Mouse (Mus musculus) C2C12 (cell line): ENCODE measurements around the gene Art1. TPM values are rescaled to one million over a fixed set of nuclear protein-coding genes. Genes with fewer than 3 reads are reported as not detected.

Experiments used
- H3K27me3 ChIP-seq: one replicate; pipeline ENCODE4 v1.6.1; 2011; ENCODE audit not compliant: control insufficient read depth, insufficient read depth, insufficient read length
- H3K36me3 ChIP-seq: one replicate; pipeline ENCODE4 v1.6.1; 2011; ENCODE audit not compliant: control insufficient read depth, insufficient read depth
- H3K4me3 ChIP-seq: one replicate; pipeline ENCODE4 v1.5.1; 2011; ENCODE audit warnings: mild to moderate bottlenecking, control low read depth; ENCODE audit not compliant: poor library complexity, insufficient read depth, severe bottlenecking
- H3K79me2 ChIP-seq: one replicate; pipeline ENCODE4 v1.6.1; 2011; ENCODE audit not compliant: control insufficient read depth, insufficient read depth
- H3K79me3 ChIP-seq: one replicate; pipeline ENCODE4 v1.6.1; 2011; ENCODE audit warnings: low read depth, control low read depth
- H3ac ChIP-seq: one replicate; pipeline ENCODE3; 2011; ENCODE audit warnings: low read depth; ENCODE audit not compliant: control insufficient read depth, insufficient read length
- CEBPB ChIP-seq: IDR thresholded peaks from one replicate; pipeline ENCODE4 v1.6.1; 2011; ENCODE audit warnings: low read depth, mild to moderate bottlenecking, control low read depth, moderate library complexity
- CTCF ChIP-seq: IDR thresholded peaks from one replicate; pipeline ENCODE4 v1.5.1; 2011; ENCODE audit not compliant: control insufficient read depth, insufficient read depth, insufficient read length
- FOSL1 ChIP-seq: IDR thresholded peaks from one replicate; pipeline ENCODE4 v1.8.0; 2011; ENCODE audit warnings: mild to moderate bottlenecking, low read length; ENCODE audit not compliant: poor library complexity, insufficient read depth, severe bottlenecking
- MAX ChIP-seq: IDR thresholded peaks from one replicate; pipeline ENCODE4 v1.6.1; 2011; ENCODE audit warnings: mild to moderate bottlenecking, control low read depth
- MYOD1 ChIP-seq: IDR thresholded peaks from one replicate; pipeline ENCODE4 v1.6.1; 2011; ENCODE audit warnings: low read depth; ENCODE audit not compliant: control insufficient read depth, insufficient read length
- MYOG ChIP-seq: IDR thresholded peaks from one replicate; pipeline ENCODE4 v1.6.1; 2011; ENCODE audit not compliant: control insufficient read depth, insufficient read length; ENCODE audit errors: extremely low read depth
- USF1 ChIP-seq: IDR thresholded peaks from one replicate; pipeline ENCODE4 v1.6.1; 2011; ENCODE audit warnings: low read depth, mild to moderate bottlenecking, control low read depth, moderate library complexity
- polyA plus RNA-seq: library from polyadenylated mRNA; unstranded; fragments of >200 nt; fragmentation: generic; extraction: Trizol; gene quantifications from one replicate; pipeline ENCODE4 v1.2.1, GENCODE M21; 2012; ENCODE audit warnings: missing spikeins

The Art1 gene
- polyA plus RNA-seq, 1 experiment: 0.05 TPM

DNA sequence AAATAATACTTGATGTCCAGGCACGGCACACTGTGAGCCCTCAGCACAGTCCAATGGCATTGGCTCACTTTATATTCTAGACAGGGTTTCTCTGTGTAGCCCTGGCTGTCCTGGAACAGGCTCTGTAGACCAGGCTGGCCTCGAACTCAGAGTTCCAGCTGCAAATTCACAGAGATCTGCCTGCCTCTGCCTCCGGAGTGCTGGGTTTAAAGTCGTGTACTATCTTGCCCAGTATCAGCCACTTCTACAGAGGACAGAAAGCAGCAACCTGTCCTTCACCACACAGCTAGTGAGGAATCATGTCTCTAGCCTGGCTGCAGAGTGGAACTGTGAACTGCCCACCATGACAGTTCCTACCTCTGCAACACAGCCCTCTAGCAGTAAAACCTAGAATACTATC lies 8.2 kb downstream of the Art1 start:
- Histone ChIP-seq H3K79me3 (no peaks in the 10 kb centered on the region), H3K36me3 (no peaks in the 10 kb centered on the region), H3K79me2 (no peaks in the 10 kb centered on the region), H3K27me3 (peaks cover 17% of the 10 kb centered on the region), H3K4me3 (no peak overlapping the region), H3ac (no peak overlapping the region)
- TF ChIP-seq MYOD1: no peak
- TF ChIP-seq FOSL1: no peak
- TF ChIP-seq MYOG: no peak
- no peak for TF ChIP-seq USF1
- no peak for TF ChIP-seq CTCF
- no peak for TF ChIP-seq CEBPB
- TF ChIP-seq MAX: no peak

DNA sequence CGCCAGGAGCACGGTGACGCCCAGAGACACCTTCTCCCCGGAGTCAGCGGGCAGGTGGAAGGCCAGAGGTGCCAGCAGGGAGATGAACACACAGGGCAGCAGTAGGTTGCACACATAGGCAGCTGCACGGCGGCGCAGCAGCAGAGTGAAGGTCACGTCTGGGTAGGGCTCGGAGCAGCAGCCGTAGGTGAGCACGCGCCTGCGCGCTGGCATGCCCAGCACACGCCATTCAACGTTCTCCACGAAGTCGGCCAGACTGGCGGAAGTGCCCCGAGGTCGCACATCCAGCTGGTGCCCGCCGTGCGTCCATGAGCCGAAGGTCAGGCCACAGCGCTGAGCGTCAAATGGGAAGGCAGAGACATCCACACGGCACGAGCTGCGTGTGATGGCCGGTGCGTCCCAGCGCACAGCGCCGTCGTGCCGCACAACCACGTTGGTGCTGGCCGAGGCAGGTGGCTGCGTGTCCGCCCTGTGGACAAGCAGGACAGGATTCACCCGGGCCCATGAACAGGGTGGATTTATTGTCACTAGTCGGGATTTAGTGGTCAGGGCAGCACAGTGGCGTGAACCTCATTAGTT lies 11.7 kb downstream of the Art1 start:
- Histone ChIP-seq H3K79me3 (no peaks in the 10 kb centered on the region), H3K36me3 (no peaks in the 10 kb centered on the region), H3K27me3 (peaks cover 7% of the 10 kb centered on the region), H3K79me2 (no peaks in the 10 kb centered on the region), H3K4me3 (no peak overlapping the region), H3ac (no peak overlapping the region)
- no peak for TF ChIP-seq CEBPB
- TF ChIP-seq FOSL1: no peak
- TF ChIP-seq MYOD1: no peak
- TF ChIP-seq CTCF: no peak
- TF ChIP-seq USF1: no peak
- no peak for TF ChIP-seq MYOG

DNA sequence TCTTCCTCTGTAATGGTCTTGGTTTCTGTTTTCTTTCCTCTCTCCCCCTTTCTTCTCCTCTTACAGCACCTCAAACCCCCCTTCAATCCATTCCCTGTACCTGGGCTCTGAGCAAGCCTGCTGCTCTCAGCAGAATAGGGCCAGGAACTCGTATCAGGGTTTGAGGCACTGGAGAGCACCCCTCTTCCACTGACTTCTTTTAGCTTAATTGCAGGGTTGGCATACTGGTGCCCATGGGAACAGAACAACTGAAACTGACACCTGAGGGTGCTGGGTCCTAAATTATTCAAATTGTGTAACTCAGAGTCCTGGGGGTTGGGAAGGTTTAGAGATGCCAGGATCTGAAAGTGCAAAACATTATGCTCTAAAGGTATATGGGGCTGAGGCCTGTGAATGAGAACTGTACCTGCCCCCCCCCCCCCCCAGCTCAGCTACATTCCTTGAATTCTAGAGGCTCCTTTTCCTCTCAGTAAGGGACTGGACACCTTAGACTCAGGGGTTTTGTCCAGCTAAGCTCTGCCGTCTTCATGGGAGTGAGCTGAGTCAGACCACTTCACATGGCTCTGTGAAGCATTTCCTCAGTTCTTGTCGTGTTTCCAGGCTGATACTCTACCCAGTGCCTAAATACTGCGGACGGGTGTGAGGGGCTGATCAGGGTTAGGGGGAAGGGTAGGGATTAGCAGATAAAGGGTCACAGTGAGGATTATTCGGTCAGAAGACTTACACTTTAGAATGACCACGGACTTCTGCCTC lies 15.2 kb downstream of the Art1 start, which contains the start of gene Chrna10:
Chrna10 (minus strand) TSS at position 250 of the 753 bp plus-strand sequence.
- H3K79me2 ChIP-seq: no peaks in the 10 kb centered on the region
- peaks cover 22% of the 10 kb centered on the region for H3K36me3 ChIP-seq
- no peak within 1 kb of the TSS for H3K4me3 ChIP-seq
- no peaks in the 10 kb centered on the region for H3K79me3 ChIP-seq
- TF ChIP-seq MAX: no peak
- peaks cover 7% of the 10 kb centered on the region for H3K27me3 ChIP-seq
- no peak within 1 kb of the TSS for H3ac ChIP-seq

DNA sequence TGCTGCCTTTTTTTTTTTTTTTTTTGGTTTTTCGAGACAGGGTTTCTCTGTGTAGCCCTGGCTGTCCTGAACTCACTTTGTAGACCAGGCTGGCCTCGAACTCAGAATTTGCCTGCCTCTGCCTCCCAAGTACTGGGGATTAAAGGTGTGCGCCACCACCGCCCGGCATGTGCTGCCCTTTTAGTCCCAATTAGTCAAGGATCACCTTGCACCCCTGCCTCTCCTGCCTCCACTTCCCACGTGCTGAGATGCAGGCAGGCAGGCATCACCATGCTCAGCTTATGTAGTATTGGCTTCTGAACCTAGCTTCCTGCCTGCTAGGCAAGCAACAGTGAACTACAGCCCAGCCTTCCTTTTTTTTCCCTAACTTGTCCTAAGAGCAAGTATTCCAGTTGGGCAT lies 15.8 kb downstream of the Art1 start:
- Histone ChIP-seq H3K4me3 (no peak overlapping the region), H3K79me3 (no peaks in the 10 kb centered on the region)

DNA sequence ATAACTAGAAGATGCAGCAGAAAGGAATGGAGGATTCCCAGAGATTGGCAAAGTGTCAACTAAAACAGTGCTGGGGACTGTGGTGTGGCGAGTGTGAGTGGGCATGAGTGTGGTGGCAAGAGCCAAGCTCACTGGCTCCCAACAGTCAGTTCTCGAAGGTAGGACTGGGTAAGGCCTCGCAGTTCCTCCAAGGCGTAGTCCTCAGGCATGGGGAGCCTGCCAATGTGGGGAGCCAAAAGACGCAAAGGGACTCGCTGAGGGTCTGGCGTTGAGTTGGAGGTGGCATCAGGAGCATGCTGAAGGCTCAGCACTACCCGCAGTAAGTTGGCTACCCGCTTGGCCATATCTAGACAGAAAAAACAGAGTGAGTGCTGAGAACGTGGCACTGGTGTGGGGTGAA lies 18.8 kb downstream of the Art1 start:
- H3K79me3 ChIP-seq: no peaks in the 10 kb centered on the region
- no peak overlapping the region for H3K4me3 ChIP-seq
- H3K79me2 ChIP-seq: no peaks in the 10 kb centered on the region
- H3ac ChIP-seq: no peak overlapping the region
- H3K36me3 ChIP-seq: peaks cover 57% of the 10 kb centered on the region
- H3K27me3 ChIP-seq: no peaks in the 10 kb centered on the region
- no peak for TF ChIP-seq USF1
- no peak for TF ChIP-seq MYOG

More for the DNA sequence above, 15.8 kb downstream of the Art1 start:
- H3K27me3 ChIP-seq: peaks cover 7% of the 10 kb centered on the region
- H3K79me2 ChIP-seq: no peaks in the 10 kb centered on the region
- H3K36me3 ChIP-seq: peaks cover 28% of the 10 kb centered on the region
- TF ChIP-seq MYOG (no peak), FOSL1 (no peak), CEBPB (no peak), MYOD1 (no peak), MAX (no peak), USF1 (no peak), CTCF (no peak)
- H3ac ChIP-seq: no peak overlapping the region

DNA sequence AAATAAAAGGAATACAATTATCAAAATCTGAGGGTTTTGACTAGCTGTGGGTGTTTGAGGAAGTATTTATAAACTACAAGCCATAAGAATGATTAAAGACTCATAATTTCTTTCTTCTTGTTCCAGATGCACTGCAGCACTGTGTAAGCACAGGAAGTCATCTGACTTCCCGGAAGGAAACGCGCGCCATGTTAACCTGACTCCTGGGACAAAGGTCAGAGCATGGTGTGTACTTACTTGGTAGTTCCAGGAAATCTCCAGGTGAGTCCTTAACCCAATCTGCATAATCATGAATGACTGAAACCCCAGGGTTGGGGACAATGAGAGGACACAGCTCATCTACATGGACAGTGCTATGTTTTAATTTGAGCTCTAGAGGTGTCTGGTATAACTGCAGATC lies 30.9 kb downstream of the Art1 start:
- TF ChIP-seq CTCF (no peak), MYOD1 (no peak), USF1 (no peak), MYOG (no peak), FOSL1 (no peak), MAX (no peak), CEBPB (no peak)
- no peaks in the 10 kb centered on the region for H3K79me3 ChIP-seq
- H3K4me3 ChIP-seq: no peak overlapping the region
- H3K36me3 ChIP-seq: peaks cover 91% of the 10 kb centered on the region
- no peaks in the 10 kb centered on the region for H3K27me3 ChIP-seq
- no peak overlapping the region for H3ac ChIP-seq
- H3K79me2 ChIP-seq: no peaks in the 10 kb centered on the region
